Mouse (Mus musculus) lung, embryonic 15.5 days (tissue): ENCODE data around the gene Ppp1r1b. TPM values are rescaled to one million over a fixed set of nuclear protein-coding genes. Genes with fewer than 3 reads are reported as not detected.

Experiments used
- ATAC-seq: fragments of 200-750 bp; cut with Nextera tagmentation; 2 replicates; pipeline ENCODE4 v1.8.0; 2017; ENCODE audit warnings: moderate number of reproducible peaks, borderline replicate concordance; ENCODE audit not compliant: low FRiP score, low TSS enrichment; ENCODE audit errors: extremely low read depth
- H3K27ac ChIP-seq: fragments of 300-500 bp; sonication (generic); 2 replicates; pipeline ENCODE4 v1.5.1; 2015; ENCODE audit warnings: moderate library complexity, mild to moderate bottlenecking, inconsistent platforms
- H3K27me3 ChIP-seq: fragments of 300-500 bp; sonication (generic); 2 replicates; pipeline ENCODE4 v1.6.1; 2015; ENCODE audit warnings: inconsistent platforms
- H3K36me3 ChIP-seq: fragments of 300-500 bp; sonication (generic); 2 replicates; pipeline ENCODE4 v1.6.1; 2015; ENCODE audit warnings: inconsistent platforms
- H3K4me1 ChIP-seq: fragments of 300-500 bp; sonication (generic); 2 replicates; pipeline ENCODE4 v1.6.1; 2015; ENCODE audit warnings: inconsistent platforms
- H3K4me2 ChIP-seq: fragments of 300-500 bp; sonication (generic); 2 replicates; pipeline ENCODE4 v1.6.1; 2015; ENCODE audit warnings: inconsistent platforms, mild to moderate bottlenecking, moderate library complexity
- H3K4me3 ChIP-seq: fragments of 300-500 bp; sonication (generic); 2 replicates; pipeline ENCODE4 v1.5.1; 2015; ENCODE audit warnings: mild to moderate bottlenecking, inconsistent platforms
- H3K9ac ChIP-seq: fragments of 300-500 bp; sonication (generic); 2 replicates; pipeline ENCODE4 v1.6.1; 2015; ENCODE audit warnings: inconsistent platforms
- H3K9me3 ChIP-seq: fragments of 300-500 bp; sonication (generic); 2 replicates; pipeline ENCODE4 v1.6.1; 2016; ENCODE audit warnings: inconsistent platforms
- WGBS: fragments of 180-500 bp; shearing (Covaris S2); methylation state at CpG from one replicate; pipeline ENCODE4 v1.1.7; 2015; 5-methylcytosine and 5-hydroxymethylcytosine counted together
- polyA plus RNA-seq: library from polyadenylated mRNA; unstranded; fragments of >200 nt; fragmentation: Nextera tagmentation; extraction: Ambion mirVana; gene quantifications from 2 replicates; pipeline ENCODE4 v1.2.1, GENCODE M21; 2015

Ppp1r1b gene
- 3.5 and 5.5 TPM in 2 replicates for polyA plus RNA-seq

- WGBS: under 1% methylated on average over 55 of the region's 55 CpGs
- peaks cover 17% of the 10 kb centered on the region for H3K4me1 ChIP-seq
- H3K9ac ChIP-seq: peak within 1 kb of the TSS; percentile 33
- H3K27me3 ChIP-seq: peaks cover 90% of the 10 kb centered on the region
- no peak within 1 kb of the TSS for H3K27ac ChIP-seq
- H3K36me3 ChIP-seq: no peaks in the 10 kb centered on the region
- H3K9me3 ChIP-seq: no peaks in the 10 kb centered on the region
- peak within 1 kb of the TSS; percentile 45 for H3K4me3 ChIP-seq
- peak within 1 kb of the TSS; percentile 91 for H3K4me2 ChIP-seq
- 0 out of 2 replicates have a peak, but pooled peaks have one; percentile 24 for ATAC-seq
Measured at GRCm38 (mm10) chr11:98348083-98348961, at the start of gene Ppp1r1b. Gene Ppp1r1b, plus strand, starts transcription at chr11:98348404.

GRCm38 (mm10) chr11:98298484-98299205 is 49.6 kb upstream of the Ppp1r1b start:
- 8% methylated on average over 10 of the region's 10 CpGs for WGBS
- ATAC-seq: no peak
- Histone ChIP-seq H3K4me2 (peak overlapping the region; percentile 18), H3K9me3 (no peaks in the 10 kb centered on the region), H3K36me3 (no peaks in the 10 kb centered on the region), H3K4me3 (no peak overlapping the region), H3K27me3 (peaks cover 29% of the 10 kb centered on the region), H3K27ac (no peak overlapping the region), H3K9ac (no peak overlapping the region), H3K4me1 (peaks cover 43% of the 10 kb centered on the region)

GRCm38 (mm10) chr11:98313790-98314323 is 34.3 kb upstream of the Ppp1r1b start:
- Histone ChIP-seq H3K4me3 (no peak overlapping the region), H3K9ac (no peak overlapping the region), H3K27me3 (peaks cover 73% of the 10 kb centered on the region), H3K36me3 (no peaks in the 10 kb centered on the region), H3K27ac (no peak overlapping the region), H3K9me3 (no peaks in the 10 kb centered on the region), H3K4me1 (no peaks in the 10 kb centered on the region), H3K4me2 (no peak overlapping the region)
- WGBS: 4% methylated on average over 26 of the region's 26 CpGs
- ATAC-seq: no peak

GRCm38 (mm10) chr11:98317479-98317878 is 30.7 kb upstream of the Ppp1r1b start:
- Histone ChIP-seq H3K4me3 (no peak overlapping the region), H3K9me3 (no peaks in the 10 kb centered on the region), H3K4me1 (no peaks in the 10 kb centered on the region), H3K4me2 (no peak overlapping the region), H3K36me3 (no peaks in the 10 kb centered on the region), H3K27ac (no peak overlapping the region), H3K9ac (no peak overlapping the region), H3K27me3 (peaks cover 95% of the 10 kb centered on the region)
- 8% methylated on average over 7 of the region's 7 CpGs for WGBS
- no peak for ATAC-seq

- Histone ChIP-seq H3K9ac (no peak overlapping the region), H3K4me1 (no peaks in the 10 kb centered on the region), H3K4me3 (no peak overlapping the region), H3K4me2 (no peak overlapping the region), H3K27me3 (peaks cover 98% of the 10 kb centered on the region), H3K9me3 (no peaks in the 10 kb centered on the region), H3K36me3 (no peaks in the 10 kb centered on the region), H3K27ac (no peak overlapping the region)
- no peak for ATAC-seq
- WGBS: 4% methylated on average over 14 of the region's 14 CpGs
Measured at GRCm38 (mm10) chr11:98318421-98319116, 29.6 kb upstream of the Ppp1r1b start.

GRCm38 (mm10) chr11:98319120-98319519 is 29.1 kb upstream of the Ppp1r1b start:
- whole genome bisulfite sequencing: 4% methylated on average over 15 of the region's 15 CpGs

GRCm38 (mm10) chr11:98319544-98319943 is 28.7 kb upstream of the Ppp1r1b start:
- no peaks in the 10 kb centered on the region for H3K4me1 ChIP-seq

More at GRCm38 (mm10) chr11:98319120-98319519, 29.1 kb upstream of the Ppp1r1b start:
- H3K9me3 ChIP-seq: no peaks in the 10 kb centered on the region
- H3K4me2 ChIP-seq: no peak overlapping the region
- no peak overlapping the region for H3K4me3 ChIP-seq
- no peak for ATAC-seq
- H3K9ac ChIP-seq: no peak overlapping the region
- H3K36me3 ChIP-seq: no peaks in the 10 kb centered on the region
- peaks cover 99% of the 10 kb centered on the region for H3K27me3 ChIP-seq
- no peaks in the 10 kb centered on the region for H3K4me1 ChIP-seq
- no peak overlapping the region for H3K27ac ChIP-seq

GRCm38 (mm10) chr11:98319944-98320343 is 28.3 kb upstream of the Ppp1r1b start:
- H3K4me2 ChIP-seq: no peak overlapping the region
- ATAC-seq: no peak
- H3K4me1 ChIP-seq: no peaks in the 10 kb centered on the region
- H3K9ac ChIP-seq: no peak overlapping the region
- 14% methylated on average over 2 of the region's 2 CpGs for WGBS
- H3K9me3 ChIP-seq: no peaks in the 10 kb centered on the region
- H3K36me3 ChIP-seq: no peaks in the 10 kb centered on the region
- H3K27ac ChIP-seq: no peak overlapping the region
- no peak overlapping the region for H3K4me3 ChIP-seq
- H3K27me3 ChIP-seq: peaks cover 100% of the 10 kb centered on the region

More at GRCm38 (mm10) chr11:98319544-98319943, 28.7 kb upstream of the Ppp1r1b start:
- H3K4me2 ChIP-seq: no peak overlapping the region
- no peaks in the 10 kb centered on the region for H3K9me3 ChIP-seq
- no peak overlapping the region for H3K27ac ChIP-seq
- H3K4me3 ChIP-seq: no peak overlapping the region
- no peak overlapping the region for H3K9ac ChIP-seq
- peaks cover 99% of the 10 kb centered on the region for H3K27me3 ChIP-seq
- no peak for ATAC-seq
- no peaks in the 10 kb centered on the region for H3K36me3 ChIP-seq
- WGBS: 16% methylated on average over 4 of the region's 4 CpGs

- 17% methylated on average over 12 of the region's 12 CpGs for WGBS
- ATAC-seq: no peak
- Histone ChIP-seq H3K4me1 (no peaks in the 10 kb centered on the region), H3K9me3 (no peaks in the 10 kb centered on the region), H3K4me2 (no peak overlapping the region), H3K4me3 (no peak overlapping the region), H3K36me3 (no peaks in the 10 kb centered on the region), H3K9ac (no peak overlapping the region), H3K27ac (no peak overlapping the region), H3K27me3 (peaks cover 100% of the 10 kb centered on the region)
Measured at GRCm38 (mm10) chr11:98320381-98320780, 27.8 kb upstream of the Ppp1r1b start.

GRCm38 (mm10) chr11:98320806-98321676 is 27.2 kb upstream of the Ppp1r1b start:
- Histone ChIP-seq H3K4me3 (no peak overlapping the region), H3K4me2 (no peak overlapping the region), H3K36me3 (no peaks in the 10 kb centered on the region), H3K9ac (no peak overlapping the region), H3K4me1 (no peaks in the 10 kb centered on the region), H3K27me3 (peaks cover 100% of the 10 kb centered on the region), H3K27ac (no peak overlapping the region), H3K9me3 (no peaks in the 10 kb centered on the region)
- ATAC-seq: no peak
- 3% methylated on average over 30 of the region's 30 CpGs for WGBS

GRCm38 (mm10) chr11:98321677-98322003 is 26.6 kb upstream of the Ppp1r1b start:
- H3K4me3 ChIP-seq: no peak overlapping the region
- peaks cover 100% of the 10 kb centered on the region for H3K27me3 ChIP-seq
- H3K27ac ChIP-seq: no peak overlapping the region
- no peaks in the 10 kb centered on the region for H3K4me1 ChIP-seq
- ATAC-seq: no peak
- H3K9ac ChIP-seq: no peak overlapping the region
- no peaks in the 10 kb centered on the region for H3K36me3 ChIP-seq
- whole genome bisulfite sequencing: 6% methylated on average over 5 of the region's 5 CpGs
- no peak overlapping the region for H3K4me2 ChIP-seq
- H3K9me3 ChIP-seq: no peaks in the 10 kb centered on the region
